Mouse (Mus musculus) forelimb bud, embryonic 11.5 days (tissue): ENCODE results near the gene Fshr.
A peak's percentile ranks its signal among the peaks of the same experiment; 100 is the strongest.
"Not testable (repeated sequence)": the region's sequence is repeated elsewhere in the genome, so short reads cannot be mapped to it uniquely, and the experiment has no call there.

Experiments used
- DNase-seq: peaks from one replicate; pipeline ENCODE4 v3.0.0-alpha.2; 2012; ENCODE audit warnings: low read depth, low spot score

The Fshr gene

GRCm38 (mm10) chr17:89200575-89200974 is at the start of gene Fshr:
Gene Fshr (minus strand): TSS chr17:89200675.
- no peak for DNase-seq

- DNase-seq = no peak
Observed at GRCm38 (mm10) chr17:89202181-89202580, 1.7 kb upstream of the Fshr start.

- DNase-seq = no peak
Observed at GRCm38 (mm10) chr17:89173545-89173944, 26.9 kb downstream of the Fshr start.

- no peak for DNase-seq
Observed at GRCm38 (mm10) chr17:89164773-89165172, 35.7 kb downstream of the Fshr start.

GRCm38 (mm10) chr17:89162475-89162874 is 38.0 kb downstream of the Fshr start:
- no peak for DNase-seq

GRCm38 (mm10) chr17:89159343-89159742 is 41.1 kb downstream of the Fshr start:
- DNase-seq = not testable (repeated sequence)

- no peak for DNase-seq
Observed at GRCm38 (mm10) chr17:89144806-89145205, 55.7 kb downstream of the Fshr start.

- DNase-seq = no peak
Observed at GRCm38 (mm10) chr17:89120023-89120422, 80.5 kb downstream of the Fshr start.

- DNase-seq = no peak
Observed at GRCm38 (mm10) chr17:89119250-89119649, 81.2 kb downstream of the Fshr start.

- no peak for DNase-seq
Observed at GRCm38 (mm10) chr17:89113944-89114343, 86.5 kb downstream of the Fshr start.

GRCm38 (mm10) chr17:89100719-89101350 is 99.6 kb downstream of the Fshr start:
- no peak for DNase-seq

GRCm38 (mm10) chr17:89099733-89100132 is 100.7 kb downstream of the Fshr start:
- DNase-seq = not testable (repeated sequence)

GRCm38 (mm10) chr17:89089692-89090475 is 110.6 kb downstream of the Fshr start:
- no peak for DNase-seq

- DNase-seq = peak; percentile 36
Observed at GRCm38 (mm10) chr17:89082897-89083296, 117.6 kb downstream of the Fshr start.

- no peak for DNase-seq
Observed at GRCm38 (mm10) chr17:89079706-89080105, 120.8 kb downstream of the Fshr start.

- no peak for DNase-seq
Observed at GRCm38 (mm10) chr17:89064327-89065095, 136.0 kb downstream of the Fshr start.

- DNase-seq = peak; percentile 20
Observed at GRCm38 (mm10) chr17:89062348-89062949, 138.0 kb downstream of the Fshr start.

- DNase-seq = no peak
Observed at GRCm38 (mm10) chr17:89051031-89051563, 149.4 kb downstream of the Fshr start.

- DNase-seq = no peak
Observed at GRCm38 (mm10) chr17:89049071-89049470, 151.4 kb downstream of the Fshr start.

- no peak for DNase-seq
Observed at GRCm38 (mm10) chr17:89046016-89046415, 154.5 kb downstream of the Fshr start.

GRCm38 (mm10) chr17:89036723-89037122 is 163.8 kb downstream of the Fshr start:
- no peak for DNase-seq

- DNase-seq = no peak
Observed at GRCm38 (mm10) chr17:89036049-89036448, 164.4 kb downstream of the Fshr start.
